Mouse (Mus musculus): ENCODE measurements around the gene Efcc1. TPM values are rescaled to one million over a fixed set of nuclear protein-coding genes. Genes with fewer than 3 reads are reported as not detected.

The Efcc1 gene
- polyA plus RNA-seq, 1 experiment from 2014 or later = 0.36 TPM

GRCm38 (mm10) chr6:87795385-87796150 is 64.9 kb downstream of the Efcc1 start:
- Histone ChIP-seq H3K36me3 (peaks cover 24% of the 10 kb centered on the region), H3K9ac (replicated peaks) (no peak overlapping the region), H3K4me2 (no peak overlapping the region), H3K27ac (no peak overlapping the region), H3K4me1 (replicated peaks) (peaks cover 8% of the 10 kb centered on the region), H3K4me3 (replicated peaks) (no peak overlapping the region), H3K27me3 (no peaks in the 10 kb centered on the region), H3K9me3 (no peaks in the 10 kb centered on the region)
- WGBS = 79% methylated on average over 6 of the region's 6 CpGs
- no peak for ATAC-seq (ENCODE audit: insufficient number of reproducible peaks, insufficient read depth, low FRiP score, low TSS enrichment, low read depth)

DNA sequence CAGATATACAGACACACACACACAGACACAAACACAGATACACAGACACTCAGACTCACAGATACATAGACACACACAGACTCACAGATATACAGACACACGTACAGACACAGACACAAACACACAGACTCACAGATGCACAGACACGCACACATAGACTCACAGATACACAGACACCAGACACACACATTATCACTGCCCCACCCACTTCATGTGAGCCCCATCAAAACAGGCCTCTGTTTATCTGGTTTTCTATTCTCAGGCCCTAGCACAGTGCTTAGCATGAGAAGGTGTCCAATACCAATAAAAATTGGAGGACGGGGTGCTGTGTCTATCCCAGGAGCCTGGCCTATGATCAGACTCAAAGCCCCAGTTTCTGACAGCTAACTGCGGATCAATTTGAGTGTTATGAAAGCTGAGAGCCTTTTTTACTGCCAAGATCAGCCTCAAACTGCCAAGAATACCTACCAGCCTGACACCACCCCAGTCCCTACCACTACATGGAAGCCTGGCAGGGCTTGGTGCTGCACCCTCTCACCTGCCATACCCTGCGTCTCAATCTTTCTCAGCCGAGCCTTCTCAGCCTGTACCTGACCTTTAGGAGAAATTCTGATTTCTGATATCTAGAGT is 65.7 kb downstream of the Efcc1 start:
- ATAC-seq (ENCODE audit: insufficient number of reproducible peaks, insufficient read depth, low FRiP score, low TSS enrichment, low read depth) = no peak
- no peak overlapping the region for H3K27ac ChIP-seq
- H3K9me3 ChIP-seq = no peaks in the 10 kb centered on the region
- H3K4me3 ChIP-seq (replicated peaks) = no peak overlapping the region
- peaks cover 8% of the 10 kb centered on the region for H3K4me1 ChIP-seq (replicated peaks)
- H3K9ac ChIP-seq (replicated peaks) = no peak overlapping the region
- peaks cover 23% of the 10 kb centered on the region for H3K36me3 ChIP-seq
- no peaks in the 10 kb centered on the region for H3K27me3 ChIP-seq
- H3K4me2 ChIP-seq = no peak overlapping the region
- WGBS = 92% methylated on average over 6 of the region's 6 CpGs

DNA sequence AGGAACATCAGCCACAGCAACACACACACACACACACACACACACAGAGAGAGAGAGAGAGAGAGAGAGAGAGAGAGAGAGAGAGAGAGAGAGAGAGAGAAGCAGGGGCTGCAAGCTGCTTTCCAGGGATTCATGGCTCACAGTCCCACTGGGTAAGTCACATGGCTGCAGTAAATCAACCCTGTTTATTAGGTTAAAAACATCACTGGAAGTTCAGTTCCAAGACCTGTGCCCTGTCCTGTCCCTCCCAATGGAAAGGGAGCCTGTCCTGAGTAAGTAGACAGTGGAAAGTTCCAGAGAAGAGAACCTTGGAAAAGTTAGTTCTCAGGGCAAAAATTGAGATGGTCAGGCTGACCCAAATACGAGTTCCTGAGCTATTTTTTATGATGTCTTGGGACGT is 66.7 kb downstream of the Efcc1 start:
- H3K27ac ChIP-seq = no peak overlapping the region
- no peak overlapping the region for H3K4me2 ChIP-seq
- H3K9ac ChIP-seq (replicated peaks) = no peak overlapping the region
- no peak overlapping the region for H3K4me3 ChIP-seq (replicated peaks)
- no peaks in the 10 kb centered on the region for H3K9me3 ChIP-seq
- peaks cover 8% of the 10 kb centered on the region for H3K4me1 ChIP-seq (replicated peaks)
- 17% methylated on average over 2 of the region's 2 CpGs for whole genome bisulfite sequencing
- ATAC-seq (ENCODE audit: insufficient number of reproducible peaks, insufficient read depth, low FRiP score, low TSS enrichment, low read depth) = no peak
- H3K36me3 ChIP-seq = peaks cover 13% of the 10 kb centered on the region
- H3K27me3 ChIP-seq = no peaks in the 10 kb centered on the region

GRCm38 (mm10) chr6:87799576-87799975 is 68.9 kb downstream of the Efcc1 start:
- Histone ChIP-seq H3K27me3 (no peaks in the 10 kb centered on the region), H3K4me1 (replicated peaks) (peaks cover 8% of the 10 kb centered on the region), H3K9ac (replicated peaks) (no peak overlapping the region), H3K36me3 (peaks cover 4% of the 10 kb centered on the region; the same call in 1 of the 2 replicates), H3K9me3 (no peaks in the 10 kb centered on the region), H3K4me2 (no peak overlapping the region), H3K27ac (no peak overlapping the region), H3K4me3 (replicated peaks) (no peak overlapping the region)
- ATAC-seq (ENCODE audit: insufficient number of reproducible peaks, insufficient read depth, low FRiP score, low TSS enrichment, low read depth) = no peak
- 91% methylated on average over 6 of the region's 6 CpGs for WGBS

DNA sequence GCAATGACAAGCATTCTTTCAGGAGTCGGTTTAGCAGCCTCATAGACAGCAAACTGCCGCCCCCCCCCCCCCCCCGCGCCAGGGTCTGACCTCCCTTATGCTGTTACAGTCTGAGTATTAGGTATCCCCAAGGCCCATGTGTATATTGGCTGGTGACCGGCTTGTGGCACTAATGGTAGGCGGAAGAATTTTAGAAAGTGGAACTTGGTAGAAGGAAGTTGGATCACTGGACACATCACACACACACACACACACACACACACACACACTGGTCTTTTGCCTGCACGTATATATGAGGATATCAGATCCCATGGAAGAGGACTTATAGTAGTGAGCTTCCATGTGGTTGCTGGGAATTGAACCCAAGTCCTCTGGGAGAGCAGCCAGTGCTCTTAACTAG is 71.8 kb downstream of the Efcc1 start:
- Histone ChIP-seq H3K4me3 (replicated peaks) (no peak overlapping the region), H3K9ac (replicated peaks) (no peak overlapping the region), H3K4me2 (no peak overlapping the region), H3K4me1 (replicated peaks) (peaks cover 3% of the 10 kb centered on the region), H3K27me3 (no peaks in the 10 kb centered on the region), H3K9me3 (no peaks in the 10 kb centered on the region), H3K36me3 (peaks cover 8% of the 10 kb centered on the region; the same call in 1 of the 2 replicates), H3K27ac (no peak overlapping the region)
- WGBS = 83% methylated on average over 7 of the region's 7 CpGs
- ATAC-seq (ENCODE audit: insufficient number of reproducible peaks, insufficient read depth, low FRiP score, low TSS enrichment, low read depth) = no peak

GRCm38 (mm10) chr6:87804036-87804435 is 73.4 kb downstream of the Efcc1 start:
- no peaks in the 10 kb centered on the region for H3K4me1 ChIP-seq (replicated peaks)
- H3K4me3 ChIP-seq (replicated peaks) = no peak overlapping the region
- ATAC-seq (ENCODE audit: insufficient number of reproducible peaks, insufficient read depth, low FRiP score, low TSS enrichment, low read depth) = no peak
- no peaks in the 10 kb centered on the region for H3K27me3 ChIP-seq
- 88% methylated on average over 1 of the region's 1 CpGs for WGBS
- no peaks in the 10 kb centered on the region for H3K9me3 ChIP-seq
- no peak overlapping the region for H3K9ac ChIP-seq (replicated peaks)
- no peak overlapping the region for H3K27ac ChIP-seq
- no peak overlapping the region for H3K4me2 ChIP-seq
- H3K36me3 ChIP-seq = peaks cover 8% of the 10 kb centered on the region; the same call in 1 of the 2 replicates

GRCm38 (mm10) chr6:87804886-87805285 is 74.2 kb downstream of the Efcc1 start:
- Histone ChIP-seq H3K27me3 (no peaks in the 10 kb centered on the region), H3K9ac (replicated peaks) (no peak overlapping the region), H3K27ac (no peak overlapping the region), H3K4me2 (no peak overlapping the region), H3K4me1 (replicated peaks) (no peaks in the 10 kb centered on the region), H3K36me3 (peaks cover 8% of the 10 kb centered on the region; the same call in 1 of the 2 replicates), H3K4me3 (replicated peaks) (no peak overlapping the region), H3K9me3 (no peaks in the 10 kb centered on the region)
- WGBS = 74% methylated on average over 7 of the region's 7 CpGs
- no peak for ATAC-seq (ENCODE audit: insufficient number of reproducible peaks, insufficient read depth, low FRiP score, low TSS enrichment, low read depth)

DNA sequence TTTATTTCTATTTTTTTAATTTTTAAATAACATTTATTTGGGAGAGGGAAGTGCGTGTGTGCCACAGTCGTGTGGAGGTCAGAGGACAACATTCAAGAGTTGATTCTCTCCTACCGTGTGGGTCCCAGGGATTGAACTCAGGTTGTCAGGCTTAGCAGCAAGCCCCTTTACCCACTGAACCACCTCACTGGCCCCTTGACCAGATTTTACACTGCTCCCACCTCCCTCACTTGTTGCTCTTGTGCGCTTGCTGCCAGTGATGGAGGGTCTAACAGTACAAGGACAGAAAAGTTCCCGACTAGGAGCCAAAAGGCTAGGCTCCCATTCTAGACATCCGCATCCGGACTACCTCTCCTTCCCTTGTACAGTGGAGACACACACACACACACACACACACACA is 74.8 kb downstream of the Efcc1 start:
- Histone ChIP-seq H3K4me1 (replicated peaks) (no peaks in the 10 kb centered on the region), H3K27ac (no peak overlapping the region), H3K36me3 (peaks cover 8% of the 10 kb centered on the region; the same call in 1 of the 2 replicates), H3K9me3 (no peaks in the 10 kb centered on the region), H3K4me2 (no peak overlapping the region), H3K9ac (replicated peaks) (no peak overlapping the region), H3K27me3 (no peaks in the 10 kb centered on the region), H3K4me3 (replicated peaks) (no peak overlapping the region)
- no peak for ATAC-seq (ENCODE audit: insufficient number of reproducible peaks, insufficient read depth, low FRiP score, low TSS enrichment, low read depth)
- 93% methylated on average over 7 of the region's 7 CpGs for WGBS

Other genes starting within 250 kb of the Efcc1 start
- gene Arhgap25, start 197.6 kb upstream of the Efcc1 start, polyA plus RNA-seq (2016; fragmentation: Nextera tagmentation; extraction: Ambion mirVana) = 2.8 and 4.0 TPM in 2 replicates
- 1.7 TPM in 2 replicates for gene Prokr1, start 140.1 kb upstream of the Efcc1 start, polyA plus RNA-seq (2016; fragmentation: Nextera tagmentation; extraction: Ambion mirVana)
- gene Aplf, start 58.7 kb upstream of the Efcc1 start, polyA plus RNA-seq (2016; fragmentation: Nextera tagmentation; extraction: Ambion mirVana) = 13.0 and 13.8 TPM in 2 replicates
- gene Gp9, start 47.2 kb downstream of the Efcc1 start, polyA plus RNA-seq (2016; fragmentation: Nextera tagmentation; extraction: Ambion mirVana) = 2.7 and 3.3 TPM in 2 replicates
- gene Rab43, start 81.3 kb downstream of the Efcc1 start, polyA plus RNA-seq (2016; fragmentation: Nextera tagmentation; extraction: Ambion mirVana) = 8.8 and 10.0 TPM in 2 replicates
- gene Gm45140, start 104.9 kb downstream of the Efcc1 start, polyA plus RNA-seq (2016; fragmentation: Nextera tagmentation; extraction: Ambion mirVana) = 4.6 and 4.7 TPM in 2 replicates
- gene Isy1, start 107.9 kb downstream of the Efcc1 start, polyA plus RNA-seq (2016; fragmentation: Nextera tagmentation; extraction: Ambion mirVana) = 62.2 and 67.4 TPM in 2 replicates
- 1,117 and 1,149 TPM in 2 replicates for gene Cnbp, start 120.2 kb downstream of the Efcc1 start, polyA plus RNA-seq (2016; fragmentation: Nextera tagmentation; extraction: Ambion mirVana)
- gene Copg1, start 156.9 kb downstream of the Efcc1 start, polyA plus RNA-seq (2016; fragmentation: Nextera tagmentation; extraction: Ambion mirVana) = 169 and 178 TPM in 2 replicates
- 71.9 and 72.1 TPM in 2 replicates for gene Hmces, start 183.1 kb downstream of the Efcc1 start, polyA plus RNA-seq (2016; fragmentation: Nextera tagmentation; extraction: Ambion mirVana)

Measured in limb, embryonic 12.5 days (tissue).